Mouse (Mus musculus) small intestine, adult 2 months (tissue): ENCODE measurements around the gene Ptprm.

ENCODE experiments used
- CTCF ChIP-seq: fragments of 200-500 bp; IDR thresholded peaks from 2 replicates; pipeline ENCODE4 v1.5.1; 2012; ENCODE audit warnings: low read depth, mild to moderate bottlenecking, control low read depth, inconsistent platforms, low read length, moderate library complexity, mixed read lengths; ENCODE audit not compliant: insufficient replicate concordance, insufficient read length; ENCODE audit errors: extremely low read depth
- POLR2A ChIP-seq: fragments of 200-500 bp; IDR thresholded peaks from 2 replicates; pipeline ENCODE4 v1.6.1; 2012; ENCODE audit warnings: low read depth, mild to moderate bottlenecking, control low read depth, inconsistent platforms, low read length, moderate library complexity

GRCm38 (mm10) chr17:66696531-66697172, 657.6 kb downstream of the Ptprm start:
- no peak for TF ChIP-seq CTCF
- no peak for TF ChIP-seq POLR2A
